Mouse (Mus musculus) adrenal gland, postnatal 4 days (tissue): ENCODE results near the gene Map3k10. TPM values are rescaled to one million over a fixed set of nuclear protein-coding genes. Genes with fewer than 3 reads are reported as not detected.

Experiments
- DNase-seq, 2 experiments: peaks; one replicate each; pipeline ENCODE4 v3.0.0; 2021 to 2022; ENCODE audit warnings: low spot score in 2 of 2, mixed read lengths in 2 of 2
- total RNA-seq, 2 experiments: library from RNA; stranded (reverse); gene quantifications; 2 replicates each; pipeline ENCODE4 v1.2.3; 2021

Gene Map3k10
- total RNA-seq, 2 experiments from 2014 or later, result 30.3 to 31.9 TPM

DNA sequence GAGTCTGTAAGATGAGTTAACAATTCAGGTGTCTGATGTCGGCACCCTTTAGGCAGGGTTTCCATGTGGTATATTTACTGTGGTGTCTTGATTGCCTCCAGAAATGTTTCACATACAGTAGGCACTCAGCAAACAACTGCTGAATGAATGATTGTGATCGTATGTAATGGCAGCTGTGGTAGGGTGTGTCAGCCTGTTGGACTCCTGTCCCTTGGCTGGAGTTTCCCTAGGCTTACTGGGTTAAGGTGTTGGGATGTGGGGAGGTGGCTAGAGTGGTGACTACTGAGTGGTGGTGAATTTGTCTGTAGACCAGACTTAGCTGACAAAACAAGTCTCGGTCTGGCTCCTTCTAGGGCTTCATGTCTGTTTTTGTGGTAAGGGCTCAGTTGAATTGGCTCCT is 64.0 kb downstream of the Map3k10 start:
- no peak for DNase-seq

GRCm38 (mm10) chr7:27609688-27610087 is 64.7 kb downstream of the Map3k10 start:
- no peak for DNase-seq

GRCm38 (mm10) chr7:27609285-27609684 is 65.1 kb downstream of the Map3k10 start:
- no peak for DNase-seq

DNA sequence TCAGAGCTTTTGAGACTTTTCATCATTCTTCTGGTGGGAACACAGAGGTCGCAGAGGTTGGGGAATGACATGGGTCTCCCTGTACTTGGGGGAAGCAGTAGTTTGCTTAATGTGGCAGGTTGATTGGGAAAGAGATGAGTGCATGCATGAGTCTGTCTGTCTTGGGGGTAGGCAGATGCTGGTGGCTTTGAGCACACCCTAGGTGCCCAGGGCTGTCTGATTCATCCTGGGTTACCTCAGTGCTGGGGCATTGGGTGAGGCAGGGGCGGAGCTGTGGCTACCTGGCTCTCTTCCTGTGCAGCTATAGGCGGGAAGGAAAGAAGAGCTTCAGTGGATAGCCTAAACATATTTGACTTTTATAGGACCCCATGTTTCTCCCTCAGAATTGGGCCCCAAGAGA is 66.3 kb downstream of the Map3k10 start:
- DNase-seq, result no peak

DNA sequence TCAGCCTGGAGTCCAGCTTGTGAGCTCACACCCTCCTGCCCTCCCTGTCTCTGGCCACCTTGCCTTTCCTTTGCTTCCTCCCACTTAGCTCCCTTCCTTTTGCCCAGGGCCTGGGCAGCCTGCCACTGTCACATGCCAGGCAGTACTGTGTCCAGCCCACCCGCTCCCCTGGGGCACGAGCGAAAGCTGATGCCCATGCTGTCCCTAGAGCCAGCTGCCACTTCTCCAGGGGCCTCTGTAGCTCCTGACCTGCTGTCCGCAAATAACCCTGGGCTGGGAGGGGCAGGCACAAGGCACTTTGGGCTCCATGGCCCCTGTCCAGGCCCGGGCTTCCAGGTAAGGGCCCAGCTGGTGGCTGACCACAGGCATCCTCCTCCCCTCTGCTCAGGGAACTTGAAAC is 66.8 kb downstream of the Map3k10 start:
- DNase-seq, result no peak

DNA sequence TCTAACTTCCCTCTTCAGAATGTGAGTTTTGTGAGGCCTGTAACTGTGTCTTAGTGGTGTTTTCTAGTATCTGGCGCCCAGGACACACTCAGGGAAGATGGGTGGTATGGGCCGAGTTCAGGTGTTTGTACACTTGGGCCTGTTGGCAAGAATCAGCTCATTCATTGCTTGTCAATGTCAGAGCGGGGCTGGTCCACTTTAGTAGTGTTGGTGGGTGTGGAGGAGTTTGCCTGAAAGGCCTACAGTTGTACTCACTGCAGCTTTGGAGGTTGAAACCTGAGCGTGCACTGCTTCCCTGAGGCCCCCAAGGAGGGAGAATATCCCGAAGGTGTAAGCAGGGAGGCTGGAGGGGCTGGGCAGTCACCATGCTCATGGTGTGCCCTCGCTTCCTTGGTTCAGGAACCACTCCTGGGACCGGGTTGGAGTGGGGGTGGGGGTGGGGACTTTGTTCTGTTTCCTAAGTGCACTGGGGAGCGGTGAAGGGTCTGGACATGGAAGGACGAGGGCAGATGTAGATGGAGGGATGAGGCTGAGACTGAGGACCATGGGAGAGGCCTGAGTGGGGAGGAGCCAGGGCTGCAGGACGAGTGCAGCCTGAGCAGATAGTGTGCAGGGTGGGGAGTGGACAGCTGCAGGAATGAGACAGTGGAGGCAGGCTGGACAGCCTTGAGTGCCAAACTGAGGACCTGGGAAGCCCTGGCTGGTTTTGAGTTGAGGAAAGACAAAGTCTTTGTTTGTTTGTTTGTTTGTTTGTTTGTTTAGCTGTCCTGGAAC is 67.7 kb downstream of the Map3k10 start:
- no peak for DNase-seq

Other genes with a start within 250 kb of the Map3k10 start
- gene Sptbn4, start 226.9 kb downstream of the Map3k10 start, total RNA-seq, result 1 to 10 TPM; 1.2 to 1.4 TPM
- 10 to 100 TPM; 58.4 to 62.1 TPM for gene Blvrb, start 226.6 kb downstream of the Map3k10 start, total RNA-seq
- gene Sertad3, start 200.8 kb downstream of the Map3k10 start, total RNA-seq, result 10 to 100 TPM; 16.7 to 17.3 TPM
- 10 to 100 TPM; 18.1 to 18.8 TPM for gene Sertad1, start 187.7 kb downstream of the Map3k10 start, total RNA-seq
- gene Prx, start 175.3 kb downstream of the Map3k10 start, total RNA-seq, result 1 to 10 TPM; 7.0 to 8.8 TPM
- gene Hipk4, start 151.3 kb downstream of the Map3k10 start, total RNA-seq, result 1 to 10 TPM; 1.4 to 1.8 TPM
- 100 to 1,000 TPM; 132 to 133 TPM for gene Pld3, start 121.4 kb downstream of the Map3k10 start, total RNA-seq
- gene 2310022A10Rik, start 121.4 kb downstream of the Map3k10 start, total RNA-seq, result 10 to 100 TPM; 21.6 to 28.0 TPM
- gene Akt2, start 83.0 kb downstream of the Map3k10 start, total RNA-seq, result 100 to 1,000 TPM; 195 to 220 TPM
- gene Ttc9b, start 20.7 kb downstream of the Map3k10 start, total RNA-seq, result 1 to 10 TPM; 1.1 to 1.6 TPM
- gene Zfp607b, start 14.7 kb upstream of the Map3k10 start, total RNA-seq, result 1 to 10 TPM; 2.9 to 3.5 TPM
- 10 to 100 TPM; 21.6 to 23.0 TPM for gene Zfp60, start 56.8 kb upstream of the Map3k10 start, total RNA-seq
- gene Zfp626, start 132.6 kb upstream of the Map3k10 start, total RNA-seq, result 10 to 100 TPM in 1 of 2 experiments, 1 to 10 TPM in 1; 10.0 to 12.5 TPM
- gene Zfp59, start 164.0 kb upstream of the Map3k10 start, total RNA-seq, result 1 to 10 TPM; 4.4 to 5.4 TPM
- 1 to 10 TPM; 8.9 to 9.2 TPM for gene Zfp607a, start 182.9 kb upstream of the Map3k10 start, total RNA-seq